Mouse (Mus musculus) ovary, adult 2 months (tissue): Measurements from ENCODE around the gene Serpinb6a. TPM values are rescaled to one million over a fixed set of nuclear protein-coding genes. Genes with fewer than 3 reads are reported as not detected.

Source experiments
- polyA plus RNA-seq: library from polyadenylated mRNA; depleted of rRNA; stranded (reverse); fragments of >200 nt; gene quantifications from 2 replicates; pipeline ENCODE4 v1.2.3, GENCODE M21; 2012; rRNA removed

The Serpinb6a gene
- polyA plus RNA-seq, result 85.9 and 88.4 TPM in 2 replicates

GRCm38 (mm10) chr13:34002058-34003006, at the start of gene Serpinb6a, which contains the start of gene Ripk1:
Gene Serpinb6a, minus strand, starts transcription at chr13:34002794.
Gene Ripk1, plus strand, starts transcription at chr13:34002363.

GRCm38 (mm10) chr13:34037172-34038055, 34.8 kb upstream of the Serpinb6a start, which contains the start of gene Bphl:
Gene Bphl, plus strand, starts transcription at chr13:34037597.

GRCm38 (mm10) chr13:33964206-33965046, 38.2 kb downstream of the Serpinb6a start, which contains the start of gene Nqo2:
Gene Nqo2, plus strand, starts transcription at chr13:33964687.

GRCm38 (mm10) chr13:33905176-33905954, 97.2 kb downstream of the Serpinb6a start, which contains the start of gene Serpinb6c:
Gene Serpinb6c, minus strand, starts transcription at chr13:33905708.

Other genes with a start within 250 kb of the Serpinb6a start
- gene Serpinb6e, start 159.4 kb downstream of the Serpinb6a start, polyA plus RNA-seq, result not detected in 2 replicates
- not detected in 2 replicates for gene Serpinb6c, start 97.1 kb downstream of the Serpinb6a start, polyA plus RNA-seq
- gene Nqo2, start 38.1 kb downstream of the Serpinb6a start, polyA plus RNA-seq, result 4.7 and 5.5 TPM in 2 replicates
- 15.1 and 18.5 TPM in 2 replicates for gene Ripk1, start 431 bp downstream of the Serpinb6a start, polyA plus RNA-seq
- 50.7 and 53.5 TPM in 2 replicates for gene Bphl, start 34.8 kb upstream of the Serpinb6a start, polyA plus RNA-seq
- gene Tubb2a, start 75.2 kb upstream of the Serpinb6a start, polyA plus RNA-seq, result 357 and 364 TPM in 2 replicates
- 39.9 and 49.9 TPM in 2 replicates for gene Tubb2b, start 127.7 kb upstream of the Serpinb6a start, polyA plus RNA-seq
- gene Psmg4, start 160.2 kb upstream of the Serpinb6a start, polyA plus RNA-seq, result 223 and 253 TPM in 2 replicates